Mouse (Mus musculus): ENCODE measurements around the gene Kcnh2. TPM values are rescaled to one million over a fixed set of nuclear protein-coding genes. Genes with fewer than 3 reads are reported as not detected.
A peak's percentile ranks its signal among the peaks of the same experiment; 100 is the strongest.

The Kcnh2 gene
- polyA plus RNA-seq, 1 experiment: 26.3 TPM

- Histone ChIP-seq H3K27ac (ENCODE audit: insufficient read depth, low read depth, low read length) (no peak overlapping the region), H3K4me3 (ENCODE audit: low read depth, low read length) (no peak overlapping the region), H3K36me3 (ENCODE audit: control insufficient read depth, insufficient read depth, low read length) (no peaks in the 10 kb centered on the region), H3K4me1 (ENCODE audit: control insufficient read depth, insufficient read depth, insufficient read length, low read length) (peaks cover 12% of the 10 kb centered on the region), H3K27me3 (ENCODE audit: control insufficient read depth, insufficient read depth, low read length) (peaks cover 28% of the 10 kb centered on the region)
- 43% methylated on average over 4 of the region's 4 CpGs for WGBS
- no peak for TF ChIP-seq POLR2A (IDR thresholded peaks at IDR 0.05; ENCODE audit: low read depth, low read length)
- no peak for TF ChIP-seq CTCF (IDR thresholded peaks at IDR 0.05; ENCODE audit: extremely low read depth, insufficient read length, insufficient replicate concordance, low read depth, low read length)
These were observed 1.9 kb upstream of the Kcnh2 start for GRCm38 (mm10) chr5:24353327-24353726.

GRCm38 (mm10) chr5:24352251-24352859 lies 951 bp upstream of the Kcnh2 start:
- H3K36me3 ChIP-seq (ENCODE audit: control insufficient read depth, insufficient read depth, low read length): no peaks in the 10 kb centered on the region
- H3K4me3 ChIP-seq (ENCODE audit: low read depth, low read length): peak overlapping the region; percentile 65
- peaks cover 17% of the 10 kb centered on the region for H3K4me1 ChIP-seq (ENCODE audit: control insufficient read depth, insufficient read depth, insufficient read length, low read length)
- peaks cover 28% of the 10 kb centered on the region for H3K27me3 ChIP-seq (ENCODE audit: control insufficient read depth, insufficient read depth, low read length)
- TF ChIP-seq CTCF (IDR thresholded peaks at IDR 0.05; ENCODE audit: extremely low read depth, insufficient read length, insufficient replicate concordance, low read depth, low read length) (no peak), POLR2A (IDR thresholded peaks at IDR 0.05; ENCODE audit: low read depth, low read length) (no peak)
- H3K27ac ChIP-seq (ENCODE audit: insufficient read depth, low read depth, low read length): peak overlapping the region; percentile 57
- 7% methylated on average over 24 of the region's 24 CpGs for WGBS

GRCm38 (mm10) chr5:24351701-24352171 lies 332 bp upstream of the Kcnh2 start:
- peak overlapping the region; percentile 57 for H3K27ac ChIP-seq (ENCODE audit: insufficient read depth, low read depth, low read length)

GRCm38 (mm10) chr5:24350531-24351250 lies 713 bp downstream of the Kcnh2 start:
- Histone ChIP-seq H3K36me3 (ENCODE audit: control insufficient read depth, insufficient read depth, low read length) (no peaks in the 10 kb centered on the region), H3K4me1 (ENCODE audit: control insufficient read depth, insufficient read depth, insufficient read length, low read length) (peaks cover 17% of the 10 kb centered on the region), H3K27me3 (ENCODE audit: control insufficient read depth, insufficient read depth, low read length) (peaks cover 28% of the 10 kb centered on the region), H3K27ac (ENCODE audit: insufficient read depth, low read depth, low read length) (no peak overlapping the region), H3K4me3 (ENCODE audit: low read depth, low read length) (peak overlapping the region; percentile 65)
- no peak for TF ChIP-seq CTCF (IDR thresholded peaks at IDR 0.05; ENCODE audit: extremely low read depth, insufficient read length, insufficient replicate concordance, low read depth, low read length)
- WGBS: 62% methylated on average over 14 of the region's 15 CpGs

More at GRCm38 (mm10) chr5:24351701-24352171, 332 bp upstream of the Kcnh2 start:
- Histone ChIP-seq H3K36me3 (ENCODE audit: control insufficient read depth, insufficient read depth, low read length) (no peaks in the 10 kb centered on the region), H3K27me3 (ENCODE audit: control insufficient read depth, insufficient read depth, low read length) (peaks cover 28% of the 10 kb centered on the region), H3K4me1 (ENCODE audit: control insufficient read depth, insufficient read depth, insufficient read length, low read length) (peaks cover 17% of the 10 kb centered on the region), H3K4me3 (ENCODE audit: low read depth, low read length) (peak overlapping the region; percentile 65)
- WGBS: 1% methylated on average over 39 of the region's 41 CpGs
- no peak for TF ChIP-seq CTCF (IDR thresholded peaks at IDR 0.05; ENCODE audit: extremely low read depth, insufficient read length, insufficient replicate concordance, low read depth, low read length)
- no peak for TF ChIP-seq POLR2A (IDR thresholded peaks at IDR 0.05; ENCODE audit: low read depth, low read length)

- WGBS: 47% methylated on average over 3 of the region's 3 CpGs
- H3K36me3 ChIP-seq (ENCODE audit: control insufficient read depth, insufficient read depth, low read length): no peaks in the 10 kb centered on the region
- TF ChIP-seq POLR2A (IDR thresholded peaks at IDR 0.05; ENCODE audit: low read depth, low read length) (no peak), CTCF (IDR thresholded peaks at IDR 0.05; ENCODE audit: extremely low read depth, insufficient read length, insufficient replicate concordance, low read depth, low read length) (no peak)
- H3K27ac ChIP-seq (ENCODE audit: insufficient read depth, low read depth, low read length): no peak overlapping the region
- H3K4me1 ChIP-seq (ENCODE audit: control insufficient read depth, insufficient read depth, insufficient read length, low read length): peaks cover 17% of the 10 kb centered on the region
- H3K4me3 ChIP-seq (ENCODE audit: low read depth, low read length): peak overlapping the region; percentile 6; the same call in 1 of the 2 replicates
- peaks cover 28% of the 10 kb centered on the region for H3K27me3 ChIP-seq (ENCODE audit: control insufficient read depth, insufficient read depth, low read length)
These were observed 1.3 kb downstream of the Kcnh2 start for GRCm38 (mm10) chr5:24350073-24350472.

DNA sequence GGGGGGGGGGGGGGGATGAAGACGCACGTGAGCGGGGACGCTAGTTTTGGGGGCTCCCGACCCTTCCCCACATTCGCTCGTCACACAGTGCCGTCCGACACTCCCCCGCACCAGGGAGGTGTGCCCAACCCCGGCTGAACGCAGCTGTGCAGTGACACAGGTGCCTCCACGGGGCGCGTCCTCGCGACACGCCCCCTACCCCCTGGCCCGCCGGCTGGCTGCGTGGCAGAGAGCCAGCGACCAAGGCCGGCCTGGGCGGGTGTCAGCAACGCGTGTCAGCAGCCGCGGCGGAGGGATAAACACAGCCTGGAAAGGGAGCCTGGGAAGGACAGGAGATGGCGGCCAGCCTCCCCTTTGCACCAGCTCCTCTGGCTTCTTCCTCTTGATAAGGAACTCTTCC lies 2.9 kb downstream of the Kcnh2 start:
- H3K4me1 ChIP-seq (ENCODE audit: control insufficient read depth, insufficient read depth, insufficient read length, low read length): peaks cover 20% of the 10 kb centered on the region
- H3K4me3 ChIP-seq (ENCODE audit: low read depth, low read length): peak overlapping the region; percentile 68
- H3K27ac ChIP-seq (ENCODE audit: insufficient read depth, low read depth, low read length): peak overlapping the region; percentile 45
- WGBS: under 1% methylated on average over 30 of the region's 30 CpGs
- TF ChIP-seq CTCF (IDR thresholded peaks at IDR 0.05; ENCODE audit: extremely low read depth, insufficient read length, insufficient replicate concordance, low read depth, low read length): no peak
- no peak for TF ChIP-seq POLR2A (IDR thresholded peaks at IDR 0.05; ENCODE audit: low read depth, low read length)
- H3K36me3 ChIP-seq (ENCODE audit: control insufficient read depth, insufficient read depth, low read length): no peaks in the 10 kb centered on the region
- peaks cover 27% of the 10 kb centered on the region for H3K27me3 ChIP-seq (ENCODE audit: control insufficient read depth, insufficient read depth, low read length)

DNA sequence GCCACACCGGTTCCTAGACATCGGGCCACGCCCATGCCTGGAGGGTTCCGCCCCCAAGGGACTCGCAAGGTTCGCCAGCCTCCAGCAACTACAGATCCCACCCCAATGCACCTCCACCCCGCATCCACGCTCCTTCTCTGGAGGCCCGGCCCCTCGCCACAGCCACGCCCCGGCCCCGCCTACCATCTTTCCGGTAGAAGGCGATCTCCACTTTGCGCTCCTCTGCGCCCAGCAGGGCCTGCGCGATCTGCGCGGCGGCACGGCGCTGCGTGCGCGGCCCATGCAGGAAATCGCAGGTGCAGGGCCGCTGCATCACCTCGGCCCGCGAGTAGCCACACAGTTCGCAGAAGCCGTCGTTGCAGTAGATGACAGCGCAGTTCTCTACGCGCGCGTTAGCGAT lies 3.3 kb downstream of the Kcnh2 start:
- WGBS: 0% methylated on average over 41 of the region's 41 CpGs
- Histone ChIP-seq H3K27ac (ENCODE audit: insufficient read depth, low read depth, low read length) (peak overlapping the region; percentile 45), H3K4me1 (ENCODE audit: control insufficient read depth, insufficient read depth, insufficient read length, low read length) (peaks cover 20% of the 10 kb centered on the region), H3K27me3 (ENCODE audit: control insufficient read depth, insufficient read depth, low read length) (peaks cover 23% of the 10 kb centered on the region), H3K4me3 (ENCODE audit: low read depth, low read length) (peak overlapping the region; percentile 68), H3K36me3 (ENCODE audit: control insufficient read depth, insufficient read depth, low read length) (no peaks in the 10 kb centered on the region)
- TF ChIP-seq CTCF (IDR thresholded peaks at IDR 0.05; ENCODE audit: extremely low read depth, insufficient read length, insufficient replicate concordance, low read depth, low read length) (no peak), POLR2A (IDR thresholded peaks at IDR 0.05; ENCODE audit: low read depth, low read length) (peak; percentile 45; the same call in 1 of the 2 replicates)

Measured in small intestine, adult 2 months (tissue).